Mouse (Mus musculus): Measurements from ENCODE around the gene Bcl7c. TPM values are rescaled to one million over a fixed set of nuclear protein-coding genes. Genes with fewer than 3 reads are reported as not detected.
A peak's percentile ranks its signal among the peaks of the same experiment; 100 is the strongest.
"Not testable (repeated sequence)": the region's sequence is repeated elsewhere in the genome, so short reads cannot be mapped to it uniquely, and the experiment has no call there.

Bcl7c gene
- total RNA-seq, 2 experiments from 2014 or later: 38.6 TPM

GRCm38 (mm10) chr7:127649206-127649605 is 59.5 kb downstream of the Bcl7c start:
- DNase-seq (ENCODE audit: low spot score in 2 of 2): no peak

GRCm38 (mm10) chr7:127648516-127649201 is 60.1 kb downstream of the Bcl7c start:
- DNase-seq (ENCODE audit: low spot score in 2 of 2): no peak

GRCm38 (mm10) chr7:127647576-127647975 is 61.2 kb downstream of the Bcl7c start:
- DNase-seq (ENCODE audit: low spot score in 2 of 2): not testable (repeated sequence)

- no peak for DNase-seq (ENCODE audit: low spot score in 2 of 2)
Observed at GRCm38 (mm10) chr7:127646363-127646762, 62.4 kb downstream of the Bcl7c start.

- no peak for DNase-seq (ENCODE audit: low spot score in 2 of 2)
Observed at GRCm38 (mm10) chr7:127642254-127642653, 66.5 kb downstream of the Bcl7c start.

GRCm38 (mm10) chr7:127641260-127641659 is 67.5 kb downstream of the Bcl7c start:
- DNase-seq (ENCODE audit: low spot score in 2 of 2): no peak

GRCm38 (mm10) chr7:127636963-127637362 is 71.8 kb downstream of the Bcl7c start:
- peak; percentile 75 to 84 for DNase-seq (ENCODE audit: low spot score in 2 of 2)

GRCm38 (mm10) chr7:127631416-127631815 is 77.3 kb downstream of the Bcl7c start:
- no peak for DNase-seq (ENCODE audit: low spot score in 2 of 2)

GRCm38 (mm10) chr7:127628646-127629045 is 80.1 kb downstream of the Bcl7c start:
- DNase-seq (ENCODE audit: low spot score in 2 of 2): no peak

- no peak for DNase-seq (ENCODE audit: low spot score in 2 of 2)
Observed at GRCm38 (mm10) chr7:127626471-127626870, 82.3 kb downstream of the Bcl7c start.

GRCm38 (mm10) chr7:127626039-127626438 is 82.7 kb downstream of the Bcl7c start:
- DNase-seq (ENCODE audit: low spot score in 2 of 2): no peak

GRCm38 (mm10) chr7:127618402-127618801 is 90.3 kb downstream of the Bcl7c start:
- not testable (repeated sequence) for DNase-seq (ENCODE audit: low spot score in 2 of 2)

GRCm38 (mm10) chr7:127617962-127618361 is 90.8 kb downstream of the Bcl7c start:
- no peak for DNase-seq (ENCODE audit: low spot score in 2 of 2)

GRCm38 (mm10) chr7:127616881-127617280 is 91.9 kb downstream of the Bcl7c start:
- DNase-seq (ENCODE audit: low spot score in 2 of 2): no peak

GRCm38 (mm10) chr7:127616336-127616735 is 92.4 kb downstream of the Bcl7c start:
- DNase-seq (ENCODE audit: low spot score in 2 of 2): no peak

- peak; percentile 85 for DNase-seq (ENCODE audit: low spot score in 2 of 2)
Observed at GRCm38 (mm10) chr7:127614891-127615843, 93.6 kb downstream of the Bcl7c start, which contains the start of gene Zfp629. Gene Zfp629, minus strand, starts transcription at chr7:127615797.

- DNase-seq (ENCODE audit: low spot score in 2 of 2): peak; percentile 41 to 52
Observed at GRCm38 (mm10) chr7:127614511-127614890, 94.2 kb downstream of the Bcl7c start.

- no peak for DNase-seq (ENCODE audit: low spot score in 2 of 2)
Observed at GRCm38 (mm10) chr7:127614091-127614490, 94.6 kb downstream of the Bcl7c start.

GRCm38 (mm10) chr7:127613501-127613900 is 95.2 kb downstream of the Bcl7c start:
- no peak for DNase-seq (ENCODE audit: low spot score in 2 of 2)

GRCm38 (mm10) chr7:127611561-127611960 is 97.2 kb downstream of the Bcl7c start:
- no peak for DNase-seq (ENCODE audit: low spot score in 2 of 2)

Data from layer of hippocampus, postnatal 10 days (tissue).